Mouse (Mus musculus) MEL-GATA-1-ER (cell line): ENCODE data around the gene Tbck.
A peak's percentile ranks its signal among the peaks of the same experiment; 100 is the strongest.

Source experiments
- DNase-seq: peaks from one replicate; pipeline ENCODE4 v3.0.0-alpha.2; 2012; ENCODE audit warnings: low read depth; ENCODE audit errors: extremely low read depth

Tbck gene

DNA sequence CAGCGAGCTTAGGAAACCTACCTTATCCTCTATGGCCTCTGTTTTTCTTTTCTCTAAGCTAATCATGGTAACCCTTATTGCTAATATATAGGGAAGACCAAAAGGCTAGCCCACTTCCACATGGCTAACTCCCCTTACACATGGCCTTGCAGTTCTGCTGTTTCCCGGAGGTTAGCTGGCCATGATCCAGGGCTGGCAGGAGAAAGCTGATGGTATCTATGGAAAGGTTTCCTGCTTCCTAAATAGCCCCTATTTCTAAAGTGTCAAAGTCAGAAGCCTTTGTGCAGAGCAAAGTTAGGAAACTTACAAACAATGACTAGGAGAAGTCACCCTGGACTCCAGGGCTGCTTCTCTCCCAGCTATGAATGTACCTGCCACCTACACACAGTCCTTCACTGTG, 184.9 kb downstream of the Tbck start:
- no peak for DNase-seq

DNA sequence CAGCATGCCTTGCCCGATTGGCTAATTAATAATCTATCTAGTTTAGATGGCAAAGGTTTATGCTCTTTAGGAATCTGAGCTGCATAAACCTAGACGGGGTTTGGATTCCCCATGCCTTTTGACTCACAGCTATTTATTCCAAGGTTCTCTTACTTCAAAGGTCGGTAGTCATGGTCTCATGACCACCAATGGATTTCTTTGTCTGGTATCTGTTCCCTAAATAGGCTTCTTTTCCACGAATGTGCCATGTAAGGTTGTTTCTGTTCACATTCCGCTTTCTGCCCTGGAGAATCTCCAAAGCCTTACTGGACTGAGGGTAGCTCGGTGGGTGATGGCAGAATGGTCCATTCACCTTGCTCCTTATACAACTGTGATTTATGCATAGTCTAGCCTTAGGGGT, 186.1 kb downstream of the Tbck start:
- no peak for DNase-seq

DNA sequence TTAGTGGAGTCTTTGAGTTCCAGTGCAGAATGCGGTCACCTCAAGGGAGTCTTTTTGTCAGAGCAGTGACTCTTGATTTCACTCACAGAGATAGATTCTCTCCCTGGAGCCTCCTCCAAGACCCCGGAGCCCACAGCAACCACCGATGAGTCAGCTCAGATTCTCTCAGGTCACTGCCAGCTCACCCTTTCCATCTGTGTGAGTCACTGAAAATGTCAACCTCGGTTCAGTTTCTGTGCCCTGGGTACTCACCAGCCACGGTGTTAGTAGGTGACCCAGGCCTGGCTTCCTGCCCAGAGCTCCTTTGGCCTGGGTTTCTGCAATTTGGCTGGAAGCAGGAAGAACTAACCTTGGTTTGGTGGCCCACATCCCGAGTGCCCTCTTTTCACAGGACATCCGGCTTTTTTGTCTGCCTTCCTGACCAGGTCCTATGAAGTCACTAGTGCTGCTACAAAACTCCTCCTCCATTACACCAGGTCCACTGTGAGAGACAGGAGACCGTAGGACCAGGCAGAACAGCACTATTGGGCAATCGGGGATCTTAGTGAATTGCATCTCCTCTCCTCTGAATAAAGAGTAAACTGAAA, 187.5 kb downstream of the Tbck start:
- DNase-seq, result no peak

DNA sequence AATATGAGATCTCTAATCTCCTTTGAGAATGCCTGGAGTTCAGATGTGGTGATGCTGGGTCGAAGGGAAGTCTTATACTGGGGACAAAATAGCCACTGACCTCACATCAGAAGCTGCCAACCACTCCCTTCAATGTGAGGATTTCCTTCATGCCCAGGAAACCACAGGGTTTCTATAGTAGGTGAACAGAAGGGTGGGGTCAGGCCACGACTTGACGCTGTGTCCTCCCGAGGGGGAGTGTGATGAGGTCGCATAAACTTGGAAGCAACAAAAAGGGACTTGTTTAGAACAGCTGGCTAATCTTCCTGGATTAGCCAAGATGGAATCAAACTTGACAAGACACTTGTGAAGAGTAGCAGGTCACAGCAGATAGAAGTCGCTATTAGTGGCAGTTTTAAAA, 189.3 kb downstream of the Tbck start:
- DNase-seq, result no peak

DNA sequence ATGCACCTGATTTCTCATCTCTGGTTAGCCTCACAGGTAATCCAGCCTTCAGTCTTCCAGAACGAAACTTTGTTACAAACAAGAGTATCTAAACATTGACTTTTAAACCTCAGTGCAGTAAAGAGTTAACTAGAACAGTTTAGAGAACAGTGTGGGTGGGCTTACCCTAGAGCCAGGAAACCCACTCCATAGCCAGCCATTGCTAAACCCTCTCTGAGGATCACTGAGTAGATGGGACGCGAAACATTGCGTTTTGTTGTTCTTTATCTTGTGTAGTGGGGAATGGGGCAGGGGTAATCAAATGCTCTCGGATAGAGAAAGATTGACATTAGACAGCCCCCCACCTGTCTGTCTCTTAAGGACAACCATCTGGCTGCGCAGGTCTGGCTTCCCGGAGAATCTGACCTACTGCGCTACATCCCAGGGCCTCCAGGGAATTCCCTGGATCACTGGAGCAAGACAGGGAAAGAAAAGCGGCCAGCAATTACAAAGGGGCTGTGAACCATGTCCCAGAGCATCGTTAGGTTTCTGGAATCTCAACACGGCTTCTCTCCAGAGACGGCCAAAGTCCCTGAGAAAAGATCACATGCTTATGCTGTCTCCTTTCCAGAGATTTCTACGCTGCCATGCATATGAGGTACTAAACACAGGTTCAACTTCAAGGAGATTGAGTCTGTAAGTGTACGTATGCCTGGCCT, 192.2 kb downstream of the Tbck start:
- no peak for DNase-seq

DNA sequence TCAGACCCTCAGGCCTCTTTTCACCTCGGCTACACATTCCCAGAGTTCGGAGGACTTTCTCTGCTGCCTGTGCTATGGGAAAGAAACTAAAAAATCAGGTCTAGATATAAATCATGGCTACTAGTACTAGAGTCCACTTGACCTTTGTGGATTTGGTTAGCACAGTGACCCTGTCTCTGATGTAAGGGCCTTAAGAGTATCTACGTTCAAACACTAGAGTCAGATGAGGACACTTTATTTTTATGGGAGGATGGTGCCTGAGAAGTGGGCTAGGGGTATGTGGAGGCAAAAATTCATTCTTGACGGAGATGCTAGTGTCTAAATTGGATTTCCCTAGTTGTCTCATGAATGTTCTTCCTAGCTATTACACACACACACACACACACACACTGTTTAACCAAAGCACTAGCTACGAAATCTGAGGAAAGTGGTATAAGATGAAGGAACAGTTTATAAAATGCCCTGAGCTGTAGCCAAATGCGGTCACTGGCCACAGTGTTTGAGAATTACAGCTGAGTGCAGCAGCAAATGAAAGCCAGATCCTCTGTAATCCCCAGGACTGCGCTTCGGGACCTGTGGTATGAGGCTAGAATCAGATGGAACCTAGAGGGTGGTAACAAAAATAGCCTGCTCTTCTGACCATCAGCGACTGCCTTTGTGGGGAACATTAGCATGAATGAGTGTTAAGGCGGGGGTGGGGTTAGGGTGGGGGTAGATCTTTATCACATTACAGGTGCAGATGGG, 193.2 kb downstream of the Tbck start:
- DNase-seq, result no peak

DNA sequence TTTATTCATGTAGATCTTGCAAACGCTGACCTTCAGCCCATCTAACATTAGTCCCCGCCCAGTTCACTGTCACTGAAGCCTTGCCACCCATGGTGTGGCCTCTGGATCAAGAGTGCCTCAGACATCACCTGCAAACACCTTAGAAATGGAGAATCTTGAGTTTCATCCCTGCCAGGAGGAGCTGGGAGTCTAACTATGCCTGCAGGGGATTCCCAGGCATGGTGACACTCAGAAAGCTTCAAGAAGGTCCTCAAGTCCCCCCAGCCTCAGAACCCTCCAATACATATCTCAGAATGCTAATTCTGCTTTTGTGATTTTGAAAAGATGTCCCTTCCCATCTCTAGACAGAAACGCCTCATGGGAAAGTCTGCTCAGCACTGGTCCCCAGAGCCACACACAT, 196.4 kb downstream of the Tbck start:
- DNase-seq, result no peak

DNA sequence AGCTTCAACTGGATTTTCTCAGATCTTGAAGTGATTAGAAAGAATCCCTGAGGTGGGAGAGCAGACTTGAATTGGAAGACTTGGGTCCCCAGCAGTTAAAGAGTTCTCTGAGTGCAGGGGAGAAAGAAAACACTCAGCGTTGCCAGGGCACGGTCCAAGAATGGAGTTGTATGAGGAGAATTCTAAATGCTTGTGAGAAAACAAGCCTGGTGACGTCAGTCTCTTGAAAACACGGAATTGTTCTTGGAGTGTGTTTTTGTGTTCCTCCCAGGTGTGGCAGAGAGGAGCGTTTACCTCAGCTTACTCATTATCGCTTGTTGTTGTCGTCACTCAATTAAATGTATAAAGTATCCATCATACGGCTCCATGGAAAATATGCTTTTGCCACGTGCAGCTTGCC, 196.9 kb downstream of the Tbck start:
- no peak for DNase-seq

DNA sequence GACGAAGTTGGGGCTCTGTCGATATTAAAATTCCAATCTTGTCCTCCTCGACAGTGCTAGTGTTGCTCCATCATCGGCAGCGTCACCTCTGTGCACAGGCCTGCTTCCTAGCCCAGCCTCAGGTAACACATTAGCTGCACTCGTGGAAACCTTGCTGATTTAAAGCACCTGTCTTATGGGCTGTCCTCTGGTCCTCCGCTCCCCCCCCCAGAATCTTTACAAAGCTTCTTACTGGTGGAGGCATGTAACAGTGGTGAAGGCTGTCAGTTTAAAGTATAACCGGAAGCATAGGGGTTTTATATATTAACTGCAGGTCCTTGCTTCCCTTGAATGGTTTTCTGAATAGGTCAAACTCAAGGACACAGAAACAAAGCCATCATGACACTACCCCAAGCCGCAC, 199.3 kb downstream of the Tbck start:
- DNase-seq, result no peak

DNA sequence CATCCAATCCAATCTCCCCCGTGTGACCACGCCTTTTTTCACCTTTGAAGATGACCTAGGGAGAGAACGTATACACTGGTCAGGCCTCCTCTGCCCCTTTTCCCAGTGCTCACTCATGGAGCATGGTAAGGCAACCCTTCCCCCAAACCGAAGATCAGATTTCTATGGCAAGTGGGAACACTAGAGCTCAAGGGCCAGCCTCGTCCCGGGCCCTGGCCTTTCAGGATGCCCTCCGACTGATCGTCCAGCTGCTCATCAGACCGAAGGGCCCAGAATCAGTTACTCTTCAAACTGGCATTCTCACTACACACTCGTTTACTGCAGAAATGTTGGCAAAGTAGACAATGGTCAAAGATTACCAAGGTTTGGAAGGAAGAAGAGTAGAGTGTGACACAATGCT, 200.5 kb downstream of the Tbck start:
- DNase-seq, result no peak

DNA sequence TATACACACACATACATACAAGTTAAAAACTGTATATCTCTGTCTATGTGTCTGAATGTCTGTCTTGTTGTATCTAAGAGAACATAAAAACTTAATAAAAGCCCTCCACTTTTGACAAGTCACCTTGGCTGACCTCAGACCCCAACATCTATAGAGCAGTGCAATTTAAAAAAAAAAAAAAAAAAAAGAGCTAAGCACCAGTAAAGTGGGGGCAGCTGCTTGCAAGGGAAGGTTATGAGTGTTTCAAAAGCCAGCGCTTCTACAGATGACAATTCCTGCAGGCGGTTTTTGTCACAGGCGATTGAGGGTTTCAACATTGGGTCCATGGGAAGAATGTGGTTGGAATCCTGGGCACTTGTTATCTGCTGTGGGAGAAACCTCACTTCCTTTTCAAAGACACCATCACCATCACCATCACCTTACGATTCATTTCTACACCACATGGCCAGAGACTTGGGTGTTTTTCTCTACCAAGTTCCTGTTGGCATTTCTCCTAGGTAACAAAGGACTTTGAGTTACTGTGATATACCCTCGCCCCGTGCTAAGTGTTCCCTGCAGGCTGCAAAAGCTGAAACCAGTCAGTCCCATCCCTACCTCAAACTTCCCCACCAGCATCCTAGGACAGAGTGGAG, 202.6 kb downstream of the Tbck start:
- DNase-seq, result peak; percentile 64

DNA sequence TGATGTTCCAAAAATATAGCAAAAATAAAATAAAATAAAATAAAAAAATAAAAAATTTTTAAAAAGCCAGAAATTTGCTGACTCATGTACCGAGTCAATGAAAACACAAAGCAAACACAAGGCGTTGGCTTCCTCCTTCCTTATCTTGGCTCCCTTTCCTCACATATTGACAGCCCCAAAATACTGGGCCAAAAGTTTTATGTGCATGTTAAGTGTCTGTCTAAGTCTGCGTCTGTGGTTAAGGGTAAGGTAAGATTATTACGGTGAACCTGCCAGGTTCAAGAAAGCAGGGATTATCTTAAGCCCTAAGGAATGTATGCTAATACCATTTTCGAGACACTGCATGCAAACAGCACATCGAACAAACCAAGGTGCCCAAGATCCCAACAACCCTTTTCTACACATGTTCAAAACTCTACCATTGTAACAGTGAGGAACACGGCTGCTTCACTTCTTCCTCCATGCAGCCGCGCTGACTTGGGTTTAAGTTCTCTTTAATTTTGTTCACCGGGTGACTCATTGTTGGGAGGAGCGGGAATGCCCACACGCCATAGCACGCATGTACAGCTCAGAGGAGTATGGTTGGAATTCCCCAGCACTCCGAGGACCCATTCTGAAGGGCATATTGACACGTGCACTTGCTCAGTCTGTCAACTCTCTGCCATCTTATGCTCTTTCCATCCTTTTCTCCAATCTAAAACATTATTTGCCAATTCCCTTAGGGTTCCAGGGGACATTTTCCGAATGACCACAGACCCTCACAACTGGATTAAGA, 203.3 kb downstream of the Tbck start:
- peak; percentile 91 for DNase-seq
